Mouse (Mus musculus): ENCODE measurements at regions not wholly inside any gene's neighbourhood (a gene's known extent, or its start where the extent isn't known, plus 50 kb on each side); places are given as distances from the start of the nearest gene placed in this dataset.

DNA sequence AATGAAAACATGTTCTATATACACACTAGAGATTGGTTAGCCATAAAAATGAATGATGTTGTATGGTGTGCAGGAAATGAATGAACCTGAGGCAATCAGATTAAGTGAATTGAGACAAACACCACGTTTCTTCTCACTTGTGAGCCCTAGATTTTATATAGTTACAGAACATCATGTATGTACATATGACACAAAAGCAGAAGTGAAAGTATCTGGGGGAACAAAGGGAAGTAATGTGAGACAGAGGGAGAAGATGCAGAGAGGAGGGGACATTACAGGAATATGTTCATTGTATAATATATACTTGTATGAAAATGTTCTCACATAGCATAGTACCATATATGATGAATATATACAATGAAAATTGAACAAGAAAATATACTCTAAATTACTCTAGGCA is 121.1 kb upstream of the Map3k1 start:
- no peaks in the 10 kb centered on the region for H3K4me1 ChIP-seq (replicated peaks)
- no peaks in the 10 kb centered on the region for H3K9me3 ChIP-seq
- ATAC-seq (ENCODE audit: insufficient number of reproducible peaks, insufficient read depth, low FRiP score, low TSS enrichment, low read depth), result no peak
- no peaks in the 10 kb centered on the region for H3K27me3 ChIP-seq
- no peak overlapping the region for H3K4me3 ChIP-seq (replicated peaks)
- H3K36me3 ChIP-seq, result no peaks in the 10 kb centered on the region
- H3K4me2 ChIP-seq, result no peak overlapping the region
- H3K27ac ChIP-seq, result no peak overlapping the region
- no peak overlapping the region for H3K9ac ChIP-seq (replicated peaks)
- 68% methylated on average over 1 of the region's 1 CpGs for WGBS

DNA sequence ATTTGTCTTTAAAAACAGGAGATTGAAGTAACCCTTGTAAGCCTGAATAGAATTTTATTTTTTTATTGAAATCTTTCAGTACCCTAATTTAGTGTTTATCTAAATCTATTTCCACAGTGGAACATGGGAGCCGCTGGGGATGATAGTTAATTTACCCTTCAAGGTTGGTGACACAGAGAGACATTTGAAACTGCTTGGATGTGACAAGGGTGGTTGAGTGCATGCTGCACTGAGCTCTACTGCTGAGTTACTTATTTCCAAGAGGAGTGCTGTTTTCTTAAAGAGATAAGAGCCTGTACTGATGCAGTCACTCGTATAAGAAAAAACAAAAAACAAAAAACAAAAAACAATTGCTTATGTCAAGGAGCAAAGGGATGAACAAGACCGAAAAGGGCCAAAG is 123.7 kb upstream of the Map3k1 start:
- no peak for ATAC-seq (ENCODE audit: insufficient number of reproducible peaks, insufficient read depth, low FRiP score, low TSS enrichment, low read depth)
- 88% methylated on average over 3 of the region's 3 CpGs for WGBS
- Histone ChIP-seq H3K4me3 (replicated peaks) (no peak overlapping the region), H3K9ac (replicated peaks) (no peak overlapping the region), H3K4me2 (no peak overlapping the region), H3K9me3 (no peaks in the 10 kb centered on the region), H3K36me3 (no peaks in the 10 kb centered on the region), H3K27me3 (no peaks in the 10 kb centered on the region), H3K4me1 (replicated peaks) (peaks cover 5% of the 10 kb centered on the region; the same call in 1 of the 2 replicates), H3K27ac (no peak overlapping the region)

DNA sequence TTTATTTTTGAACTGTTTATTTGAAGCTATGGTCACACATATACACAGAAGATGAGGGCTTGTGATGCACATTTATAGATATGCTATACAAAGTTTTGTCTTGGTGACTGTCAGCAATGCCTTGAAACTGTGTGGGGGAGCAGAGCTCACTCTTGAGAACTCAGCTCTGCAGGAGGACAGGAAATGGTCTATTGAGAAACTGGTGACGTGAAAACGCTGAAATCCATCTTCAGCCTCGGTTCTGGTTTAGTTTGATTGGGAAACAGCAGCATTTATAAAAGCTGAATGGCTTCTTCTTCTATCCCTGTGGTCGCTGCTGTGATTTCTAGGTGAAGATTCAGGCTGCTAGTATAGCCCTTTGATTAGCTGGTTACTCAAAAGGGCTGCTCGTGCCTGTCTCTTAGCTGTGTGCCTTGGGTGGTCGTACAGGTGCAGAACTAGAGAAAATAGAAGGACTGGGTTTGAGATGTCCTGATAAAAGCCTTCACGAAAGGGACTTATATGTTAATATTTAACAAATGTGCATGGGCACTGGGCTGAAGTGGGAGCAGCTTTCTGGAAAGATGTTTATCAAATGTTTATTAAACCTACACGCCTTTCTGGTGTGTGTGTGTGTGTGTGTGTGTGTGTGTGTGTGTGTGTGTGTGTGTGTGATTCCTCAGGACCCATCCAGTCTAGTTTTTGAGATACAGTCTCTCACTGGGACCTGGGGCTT is 124.9 kb upstream of the Map3k1 start:
- Histone ChIP-seq H3K27ac (no peak overlapping the region), H3K9me3 (no peaks in the 10 kb centered on the region), H3K36me3 (no peaks in the 10 kb centered on the region), H3K4me2 (no peak overlapping the region), H3K9ac (replicated peaks) (no peak overlapping the region), H3K27me3 (no peaks in the 10 kb centered on the region), H3K4me1 (replicated peaks) (peaks cover 5% of the 10 kb centered on the region; the same call in 1 of the 2 replicates), H3K4me3 (replicated peaks) (no peak overlapping the region)
- 73% methylated on average over 8 of the region's 8 CpGs for WGBS
- ATAC-seq (ENCODE audit: insufficient number of reproducible peaks, insufficient read depth, low FRiP score, low TSS enrichment, low read depth), result no peak

DNA sequence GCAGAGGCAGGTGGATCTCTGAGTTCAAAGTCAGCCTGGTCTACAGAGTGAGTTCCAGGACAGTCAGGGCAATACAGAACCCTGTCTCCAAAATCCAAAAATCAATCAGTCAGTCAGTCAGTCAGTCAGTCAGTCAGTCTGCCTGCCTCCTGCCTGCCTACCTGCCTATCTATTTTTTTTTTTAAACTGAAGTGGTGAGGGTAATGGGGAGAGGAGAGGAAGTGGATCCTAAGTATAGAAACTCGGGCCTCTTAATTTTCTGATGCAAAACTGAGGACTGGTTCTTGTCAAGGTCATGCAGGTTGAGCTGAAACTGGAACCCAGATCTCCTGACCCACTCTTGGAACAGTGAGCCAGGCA is 126.9 kb upstream of the Map3k1 start:
- 76% methylated on average over 1 of the region's 1 CpGs for WGBS
- Histone ChIP-seq H3K27ac (no peak overlapping the region), H3K4me2 (no peak overlapping the region), H3K9me3 (no peaks in the 10 kb centered on the region), H3K4me1 (replicated peaks) (peaks cover 5% of the 10 kb centered on the region; the same call in 1 of the 2 replicates), H3K4me3 (replicated peaks) (no peak overlapping the region), H3K27me3 (no peaks in the 10 kb centered on the region), H3K9ac (replicated peaks) (no peak overlapping the region), H3K36me3 (no peaks in the 10 kb centered on the region)
- ATAC-seq (ENCODE audit: insufficient number of reproducible peaks, insufficient read depth, low FRiP score, low TSS enrichment, low read depth), result no peak

DNA sequence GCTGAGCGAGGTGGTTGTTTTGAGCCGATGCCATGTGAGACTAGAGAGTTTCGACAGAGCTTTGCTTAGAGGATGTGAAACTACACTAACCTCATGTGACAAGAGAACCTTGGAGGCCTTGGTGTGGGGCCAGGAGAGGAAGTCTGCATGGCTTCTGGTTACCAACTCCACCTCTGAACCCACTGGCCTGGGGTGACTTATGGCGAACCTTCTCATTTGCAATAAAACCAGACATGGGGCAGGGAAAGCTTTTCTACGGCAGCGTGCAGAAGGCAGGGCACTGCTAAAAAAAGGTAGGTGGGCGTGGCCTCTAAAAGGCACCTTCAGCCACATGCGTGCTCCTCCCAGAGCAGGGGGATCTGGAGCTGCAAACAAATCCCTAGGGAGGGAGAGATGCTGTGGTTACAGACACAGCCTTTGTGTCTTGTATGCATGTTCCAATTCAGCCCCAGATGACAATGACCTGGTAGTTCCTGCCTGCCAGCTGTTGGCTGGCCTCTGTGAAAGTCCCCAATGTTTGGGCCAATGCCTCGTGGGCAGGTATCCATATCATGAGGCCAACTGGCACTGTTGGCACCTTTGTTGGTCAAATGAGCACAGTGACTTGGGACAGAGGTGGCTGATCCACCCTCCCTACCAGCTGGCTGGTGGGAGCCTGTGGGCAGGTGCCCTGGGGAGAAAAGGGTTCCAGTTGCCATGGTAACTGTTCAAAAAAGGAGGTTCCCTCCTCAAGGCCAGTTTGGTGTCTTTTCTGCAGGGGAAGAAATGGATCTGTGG is 127.5 kb upstream of the Map3k1 start:
- peaks cover 5% of the 10 kb centered on the region; the same call in 1 of the 2 replicates for H3K4me1 ChIP-seq (replicated peaks)
- no peak overlapping the region for H3K4me3 ChIP-seq (replicated peaks)
- H3K27ac ChIP-seq, result no peak overlapping the region
- H3K4me2 ChIP-seq, result no peak overlapping the region
- H3K27me3 ChIP-seq, result no peaks in the 10 kb centered on the region
- 56% methylated on average over 9 of the region's 9 CpGs for WGBS
- H3K9ac ChIP-seq (replicated peaks), result no peak overlapping the region
- H3K9me3 ChIP-seq, result no peaks in the 10 kb centered on the region
- H3K36me3 ChIP-seq, result no peaks in the 10 kb centered on the region
- no peak for ATAC-seq (ENCODE audit: insufficient number of reproducible peaks, insufficient read depth, low FRiP score, low TSS enrichment, low read depth)

DNA sequence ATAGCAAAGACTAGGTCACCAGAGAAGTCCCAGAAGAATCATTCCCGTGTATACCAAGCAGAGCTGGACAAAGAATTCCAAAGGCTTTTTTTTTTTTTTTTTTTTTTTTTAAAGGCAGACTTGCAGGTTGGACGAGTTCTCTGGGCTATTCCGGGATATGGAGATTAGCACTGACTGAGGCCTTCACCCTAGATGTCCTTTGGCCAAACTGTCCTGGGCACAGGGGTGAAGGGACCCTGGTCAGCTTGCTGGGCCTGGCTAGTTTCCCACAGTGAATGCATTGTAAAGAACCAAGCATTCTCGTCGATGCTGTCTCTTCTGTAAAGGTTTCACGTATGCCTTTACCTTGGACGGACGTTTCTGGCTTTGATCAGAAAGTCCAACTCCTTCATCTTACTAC is 128.2 kb upstream of the Map3k1 start:
- H3K9me3 ChIP-seq, result no peaks in the 10 kb centered on the region
- H3K4me3 ChIP-seq (replicated peaks), result no peak overlapping the region
- H3K36me3 ChIP-seq, result no peaks in the 10 kb centered on the region
- WGBS, result 75% methylated on average over 8 of the region's 8 CpGs
- H3K4me1 ChIP-seq (replicated peaks), result peaks cover 5% of the 10 kb centered on the region; the same call in 1 of the 2 replicates
- H3K27ac ChIP-seq, result no peak overlapping the region
- H3K4me2 ChIP-seq, result no peak overlapping the region
- H3K27me3 ChIP-seq, result no peaks in the 10 kb centered on the region
- ATAC-seq (ENCODE audit: insufficient number of reproducible peaks, insufficient read depth, low FRiP score, low TSS enrichment, low read depth), result no peak
- H3K9ac ChIP-seq (replicated peaks), result no peak overlapping the region

DNA sequence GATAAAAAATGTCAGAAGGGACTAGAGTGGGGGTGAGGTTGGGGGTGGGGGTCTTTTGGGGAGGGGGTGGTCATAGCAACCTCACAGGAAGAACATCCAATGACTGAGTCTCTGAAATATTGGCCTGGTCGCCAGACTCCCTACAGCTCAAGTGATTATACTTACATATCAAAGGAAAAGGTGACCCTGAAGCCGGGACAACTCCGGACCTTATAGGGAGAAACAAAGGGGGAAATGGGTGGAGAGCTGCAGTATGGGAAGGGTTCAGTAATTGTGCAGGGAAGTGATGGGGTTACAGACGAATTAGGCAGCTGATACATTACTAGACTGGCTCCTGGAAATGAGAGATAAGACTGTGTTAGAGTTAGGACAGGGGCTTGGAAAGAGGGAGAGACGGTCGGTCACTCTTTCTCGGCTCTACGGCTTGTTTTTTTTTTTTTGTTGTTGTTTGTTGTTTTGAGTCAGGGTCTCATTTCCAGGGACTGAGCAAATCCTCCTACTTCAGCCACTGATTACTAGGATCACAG is 130.2 kb upstream of the Map3k1 start:
- H3K4me1 ChIP-seq (replicated peaks), result peaks cover 11% of the 10 kb centered on the region
- H3K4me3 ChIP-seq (replicated peaks), result no peak overlapping the region
- H3K9me3 ChIP-seq, result peaks cover 4% of the 10 kb centered on the region; the same call in 1 of the 2 replicates
- 57% methylated on average over 8 of the region's 8 CpGs for WGBS
- no peak overlapping the region for H3K4me2 ChIP-seq
- H3K36me3 ChIP-seq, result no peaks in the 10 kb centered on the region
- no peak overlapping the region for H3K9ac ChIP-seq (replicated peaks)
- H3K27me3 ChIP-seq, result no peaks in the 10 kb centered on the region
- no peak overlapping the region for H3K27ac ChIP-seq
- ATAC-seq (ENCODE audit: insufficient number of reproducible peaks, insufficient read depth, low FRiP score, low TSS enrichment, low read depth), result no peak

DNA sequence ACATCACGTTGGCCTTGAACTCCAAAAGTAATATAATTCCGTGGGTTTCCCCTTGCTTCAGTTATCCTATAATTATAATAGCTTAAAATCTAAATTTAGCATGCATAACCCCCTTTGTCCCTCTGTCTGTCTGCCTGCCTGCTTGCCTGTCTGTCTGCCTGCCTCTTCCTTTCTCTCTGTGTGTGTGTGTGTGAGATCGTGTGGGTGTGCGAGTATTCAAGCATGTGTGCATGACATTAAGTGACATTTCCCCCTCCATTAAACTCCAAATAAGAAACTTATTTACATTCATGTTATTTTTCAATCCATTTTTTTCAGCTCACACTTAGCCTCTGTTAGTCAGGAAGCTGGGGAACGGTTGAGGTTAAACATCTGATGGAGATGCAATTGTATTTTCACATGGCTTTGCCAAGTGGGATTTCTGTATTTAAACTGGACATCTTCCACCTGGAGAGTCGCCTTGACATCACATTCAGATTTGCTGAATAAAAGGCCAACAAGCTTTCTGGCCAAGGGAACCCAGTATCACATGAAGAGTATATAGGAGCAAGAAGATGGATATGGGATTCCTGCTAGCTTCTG is 130.8 kb upstream of the Map3k1 start:
- no peaks in the 10 kb centered on the region for H3K27me3 ChIP-seq
- H3K4me2 ChIP-seq, result no peak overlapping the region
- no peak overlapping the region for H3K27ac ChIP-seq
- H3K36me3 ChIP-seq, result no peaks in the 10 kb centered on the region
- H3K4me3 ChIP-seq (replicated peaks), result no peak overlapping the region
- WGBS, result 69% methylated on average over 6 of the region's 6 CpGs
- H3K4me1 ChIP-seq (replicated peaks), result peaks cover 17% of the 10 kb centered on the region
- H3K9ac ChIP-seq (replicated peaks), result no peak overlapping the region
- ATAC-seq (ENCODE audit: insufficient number of reproducible peaks, insufficient read depth, low FRiP score, low TSS enrichment, low read depth), result no peak
- H3K9me3 ChIP-seq, result peaks cover 4% of the 10 kb centered on the region; the same call in 1 of the 2 replicates

DNA sequence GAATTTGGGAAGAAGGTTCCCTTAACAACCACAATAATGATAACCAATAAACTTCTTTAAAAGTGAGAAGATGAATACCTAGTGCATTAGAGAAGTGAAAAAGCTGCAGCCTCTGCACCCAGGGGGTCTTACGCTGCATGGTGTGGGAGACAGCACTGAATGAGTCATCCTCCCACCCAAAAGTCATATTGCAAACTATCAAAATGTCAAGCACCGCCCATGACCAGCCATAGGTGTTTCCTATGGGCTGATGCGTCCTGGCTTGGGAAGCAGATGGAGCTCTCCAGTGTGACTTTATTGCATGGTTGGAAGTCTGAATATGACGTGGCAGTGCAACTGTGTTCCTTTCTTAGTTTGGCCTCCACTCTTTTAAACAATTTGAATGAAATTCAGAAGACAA is 131.5 kb upstream of the Map3k1 start:
- Histone ChIP-seq H3K4me3 (replicated peaks) (no peak overlapping the region), H3K4me1 (replicated peaks) (peaks cover 17% of the 10 kb centered on the region), H3K9me3 (peaks cover 4% of the 10 kb centered on the region; the same call in 1 of the 2 replicates), H3K36me3 (no peaks in the 10 kb centered on the region), H3K9ac (replicated peaks) (no peak overlapping the region), H3K27me3 (0 out of 2 replicates have a peak, but pooled peaks cover 2% of the 10 kb centered on the region), H3K4me2 (no peak overlapping the region), H3K27ac (no peak overlapping the region)
- no peak for ATAC-seq (ENCODE audit: insufficient number of reproducible peaks, insufficient read depth, low FRiP score, low TSS enrichment, low read depth)
- WGBS, result 88% methylated on average over 4 of the region's 4 CpGs

DNA sequence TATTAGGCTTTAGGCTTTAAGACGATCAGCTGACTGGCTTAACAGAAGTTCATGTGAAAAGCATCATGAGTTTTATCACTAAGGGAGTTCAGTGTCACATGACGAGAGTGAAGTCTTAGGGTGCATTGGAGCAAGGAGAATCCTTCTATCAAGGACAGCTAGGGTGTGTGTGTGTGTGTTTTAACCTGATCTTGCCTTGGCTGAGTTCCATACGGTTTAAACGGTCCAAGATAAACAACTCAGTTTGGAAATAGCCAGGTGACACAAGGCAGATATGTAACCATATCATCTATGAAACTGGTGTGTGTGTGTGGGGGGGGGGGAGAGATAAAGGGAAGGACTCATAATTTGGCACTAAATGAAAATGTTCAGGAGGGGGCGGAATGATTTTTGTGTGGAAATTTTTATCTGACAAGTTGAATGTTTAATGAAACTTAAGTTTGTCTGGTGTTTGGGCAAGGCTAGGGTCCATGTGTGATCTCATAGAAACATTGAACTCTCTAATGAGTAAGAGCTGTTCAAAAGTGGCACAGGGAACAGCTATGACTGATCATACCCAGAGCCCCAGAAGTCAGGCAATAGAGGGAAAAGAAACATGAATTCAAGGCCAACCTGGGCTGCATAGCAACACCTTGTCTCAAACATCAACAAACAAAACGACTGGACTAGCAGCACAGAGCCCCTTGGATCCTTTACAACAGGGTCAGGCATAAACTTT is 132.2 kb upstream of the Map3k1 start:
- Histone ChIP-seq H3K36me3 (no peaks in the 10 kb centered on the region), H3K9me3 (peaks cover 4% of the 10 kb centered on the region; the same call in 1 of the 2 replicates), H3K4me2 (no peak overlapping the region), H3K27me3 (0 out of 2 replicates have a peak, but pooled peaks cover 2% of the 10 kb centered on the region), H3K4me1 (replicated peaks) (peaks cover 16% of the 10 kb centered on the region), H3K27ac (no peak overlapping the region), H3K9ac (replicated peaks) (no peak overlapping the region), H3K4me3 (replicated peaks) (no peak overlapping the region)
- WGBS, result 82% methylated on average over 6 of the region's 6 CpGs
- ATAC-seq (ENCODE audit: insufficient number of reproducible peaks, insufficient read depth, low FRiP score, low TSS enrichment, low read depth), result no peak

DNA sequence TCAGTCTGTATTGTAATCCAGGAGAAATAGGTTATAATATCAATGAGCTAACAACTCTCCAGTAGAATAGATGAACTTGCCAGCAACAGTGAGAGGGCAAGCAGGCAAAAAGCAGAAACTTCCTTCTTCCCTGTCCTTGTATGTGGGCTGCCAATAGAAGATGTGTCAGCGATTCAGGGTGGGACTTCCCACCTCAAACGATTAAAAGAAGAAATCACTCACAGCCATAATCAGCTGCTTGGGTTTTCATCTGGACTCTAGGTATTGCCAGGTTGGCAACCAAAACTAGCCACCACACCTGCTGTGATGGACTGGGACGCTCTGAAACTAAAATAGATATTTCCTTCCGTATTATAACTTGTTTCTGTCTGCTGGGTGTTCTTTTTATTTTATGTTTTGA is 133.2 kb upstream of the Map3k1 start:
- Histone ChIP-seq H3K9me3 (peaks cover 4% of the 10 kb centered on the region; the same call in 1 of the 2 replicates), H3K4me1 (replicated peaks) (peaks cover 12% of the 10 kb centered on the region), H3K4me2 (no peak overlapping the region), H3K27ac (no peak overlapping the region), H3K4me3 (replicated peaks) (no peak overlapping the region), H3K9ac (replicated peaks) (no peak overlapping the region), H3K36me3 (no peaks in the 10 kb centered on the region), H3K27me3 (0 out of 2 replicates have a peak, but pooled peaks cover 2% of the 10 kb centered on the region)
- WGBS, result 95% methylated on average over 4 of the region's 4 CpGs
- ATAC-seq (ENCODE audit: insufficient number of reproducible peaks, insufficient read depth, low FRiP score, low TSS enrichment, low read depth), result no peak
